Mouse (Mus musculus): ENCODE measurements around the gene Cbx2.

DNA sequence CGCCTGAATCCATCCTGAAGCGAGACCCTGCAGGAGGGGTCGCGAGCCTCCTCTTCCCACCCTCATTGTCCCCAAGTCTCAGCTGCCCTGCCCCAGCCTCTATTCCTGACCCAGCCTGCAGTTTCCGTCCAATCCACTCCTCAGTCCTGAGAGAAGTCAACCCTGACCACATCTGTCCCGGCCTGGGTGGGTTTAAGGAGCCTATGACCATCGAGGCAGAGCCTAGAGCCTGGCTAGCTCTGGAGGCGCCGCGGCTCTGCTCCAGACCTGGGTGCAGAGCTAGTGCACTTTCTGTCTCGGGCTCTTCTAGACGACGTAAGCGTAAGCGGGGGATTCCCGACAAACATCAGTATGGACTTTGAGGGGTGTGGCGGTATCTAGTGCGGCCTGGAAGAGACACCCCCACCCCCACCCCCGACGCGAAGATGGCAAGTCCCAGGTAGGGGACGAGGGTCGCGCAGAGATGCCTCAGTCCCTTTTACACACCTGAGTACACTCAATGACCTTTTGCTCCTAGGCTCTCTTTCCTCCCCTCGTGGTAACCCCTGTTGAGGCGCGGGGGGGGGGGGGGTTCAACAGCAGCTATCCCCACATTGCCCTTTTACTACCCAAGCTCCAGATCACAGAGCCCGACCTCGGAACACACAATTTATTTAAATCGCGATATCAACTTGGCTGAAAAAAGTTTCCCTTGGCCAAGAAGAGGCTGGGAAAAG, 19.1 kb downstream of the Cbx2 start:
- TF ChIP-seq CTCF (IDR thresholded peaks at IDR 0.05; ENCODE audit: borderline replicate concordance, control insufficient read depth, extremely low read depth, insufficient read depth, low read length, poor library complexity), result no peak
- no peak for TF ChIP-seq POLR2A (IDR thresholded peaks at IDR 0.05; ENCODE audit: control insufficient read depth, extremely low read depth, insufficient read depth, low read length, poor library complexity)
